Mouse (Mus musculus): Measurements from ENCODE around the gene Pnpla7. TPM values are rescaled to one million over a fixed set of nuclear protein-coding genes. Genes with fewer than 3 reads are reported as not detected.
A peak's percentile ranks its signal among the peaks of the same experiment; 100 is the strongest.
"Not testable (repeated sequence)": the region's sequence is repeated elsewhere in the genome, so short reads cannot be mapped to it uniquely, and the experiment has no call there.

The Pnpla7 gene
- 10 to 100 TPM; 23.8 to 24.7 TPM for total RNA-seq (2021)
- long read RNA-seq, experiment 1, full-length matches to known transcripts = 6 of 22 reads
- long read RNA-seq, experiment 1, partial matches to known transcripts = 3 of 22 reads
- long read RNA-seq, experiment 1, other reads (novel, unspliced or antisense) = 13 of 22 reads
- long read RNA-seq, experiment 2, full-length matches to known transcripts = 5 of 28 reads
- long read RNA-seq, experiment 2, partial matches to known transcripts = 4 of 28 reads
- long read RNA-seq, experiment 2, other reads (novel, unspliced or antisense) = 19 of 28 reads

GRCm38 (mm10) chr2:24975704-24976297 is at the start of gene Pnpla7:
TSS of gene Pnpla7 (plus strand) at chr2:24976033.
- peak; percentile 50 to 79 for DNase-seq (ENCODE audit: low spot score in 2 of 2)

DNA sequence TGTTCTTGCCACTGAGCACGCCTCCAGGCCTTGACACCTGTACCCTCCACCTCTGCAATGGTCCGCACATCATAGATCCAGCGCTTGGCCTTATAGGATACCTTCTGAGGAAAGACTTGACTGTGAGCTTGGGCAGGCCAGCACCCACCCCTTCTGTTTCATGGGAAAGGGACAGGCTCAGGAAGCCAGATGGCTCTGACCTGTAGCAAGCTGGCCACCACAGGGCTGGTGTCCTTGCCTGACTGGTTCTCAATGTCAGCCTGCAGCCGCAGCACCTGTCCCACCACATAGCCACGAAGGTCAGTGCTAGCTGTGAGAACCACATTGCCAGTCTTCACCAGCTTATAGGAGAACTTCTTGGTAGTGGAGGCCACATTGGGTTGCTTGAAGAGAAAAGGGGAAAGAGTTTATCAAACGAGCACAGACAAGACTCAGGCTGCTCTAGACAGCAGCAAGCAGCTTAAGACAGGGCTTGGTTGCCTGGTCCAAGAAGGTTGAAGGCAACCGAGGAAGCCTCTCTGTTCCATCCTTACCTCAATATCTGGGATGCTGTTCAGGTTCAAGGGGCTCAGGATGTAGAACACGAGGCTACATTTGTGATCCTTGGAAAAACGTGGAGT is 49.4 kb upstream of the Pnpla7 start:
- DNase-seq (ENCODE audit: low spot score in 2 of 2) = no peak

DNA sequence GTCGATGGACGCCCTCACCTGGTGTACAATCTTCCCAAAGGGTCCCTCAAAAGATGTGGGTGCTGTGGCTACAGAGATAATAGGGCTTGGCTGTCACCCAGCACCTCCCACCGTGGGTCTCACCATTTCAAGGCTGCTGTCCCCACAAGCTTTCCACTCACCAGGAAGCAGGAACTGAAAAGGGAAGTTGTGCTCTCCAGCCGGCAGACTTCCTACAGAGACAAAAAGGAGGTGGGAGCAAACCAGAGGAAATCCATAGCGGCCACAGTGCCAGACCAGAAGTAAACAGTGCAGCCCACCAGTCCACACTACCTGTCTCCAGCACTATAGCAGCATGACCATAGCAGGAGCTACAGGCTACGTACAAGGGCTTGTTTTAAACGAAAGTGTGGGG is 48.9 kb upstream of the Pnpla7 start:
- no peak for DNase-seq (ENCODE audit: low spot score in 2 of 2)

GRCm38 (mm10) chr2:24927810-24928479 is 47.9 kb upstream of the Pnpla7 start:
- no peak for DNase-seq (ENCODE audit: low spot score in 2 of 2)

GRCm38 (mm10) chr2:24929119-24929518 is 46.7 kb upstream of the Pnpla7 start:
- no peak for DNase-seq (ENCODE audit: low spot score in 2 of 2)

- no peak for DNase-seq (ENCODE audit: low spot score in 2 of 2)
Measured at GRCm38 (mm10) chr2:24929593-24929992, 46.2 kb upstream of the Pnpla7 start.

GRCm38 (mm10) chr2:24934441-24934963 is 41.3 kb upstream of the Pnpla7 start:
- peak in 1 of 2 experiments; percentile 8 for DNase-seq (ENCODE audit: low spot score in 2 of 2)

DNA sequence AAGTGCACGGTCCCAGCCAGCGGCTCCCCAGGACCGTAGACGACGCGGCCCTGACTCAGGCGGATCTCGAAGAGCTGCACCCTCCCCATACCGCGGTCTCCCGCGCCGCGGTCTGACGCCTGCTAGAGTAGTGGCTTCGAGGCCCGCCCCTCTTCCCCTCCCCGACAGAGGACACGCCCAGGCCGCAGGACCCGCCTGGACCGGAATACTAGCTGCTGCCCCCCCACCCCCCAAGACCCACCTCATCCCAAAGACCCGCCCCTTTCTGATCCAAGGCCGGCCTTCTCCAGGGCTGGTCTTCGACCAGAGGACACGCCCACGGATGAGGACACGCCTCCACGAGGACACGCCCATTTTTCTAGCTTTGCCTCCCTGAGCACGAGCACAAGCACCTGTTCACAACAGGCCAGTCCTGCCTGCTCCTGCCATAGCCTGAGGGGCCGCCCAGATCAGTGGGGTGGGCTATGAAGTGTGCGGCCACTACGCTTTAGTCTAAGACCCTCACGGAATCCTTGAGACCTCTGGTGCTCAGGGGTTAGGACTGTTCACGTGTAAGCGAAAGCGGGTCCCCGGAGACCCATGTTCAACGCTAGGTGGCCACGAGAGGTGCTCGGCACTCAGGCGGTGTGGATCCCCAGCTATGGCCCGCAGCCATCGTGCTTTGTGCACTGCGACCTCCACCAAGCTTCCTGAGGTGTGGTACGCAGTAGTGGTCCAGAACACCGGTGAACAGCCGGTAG is 40.6 kb upstream of the Pnpla7 start, which contains the start of gene Arrdc1:
TSS of gene Arrdc1 (minus strand) at position 196 of the 740 bp plus-strand sequence.
- peak; percentile 76 to 90 for DNase-seq (ENCODE audit: low spot score in 2 of 2)

DNA sequence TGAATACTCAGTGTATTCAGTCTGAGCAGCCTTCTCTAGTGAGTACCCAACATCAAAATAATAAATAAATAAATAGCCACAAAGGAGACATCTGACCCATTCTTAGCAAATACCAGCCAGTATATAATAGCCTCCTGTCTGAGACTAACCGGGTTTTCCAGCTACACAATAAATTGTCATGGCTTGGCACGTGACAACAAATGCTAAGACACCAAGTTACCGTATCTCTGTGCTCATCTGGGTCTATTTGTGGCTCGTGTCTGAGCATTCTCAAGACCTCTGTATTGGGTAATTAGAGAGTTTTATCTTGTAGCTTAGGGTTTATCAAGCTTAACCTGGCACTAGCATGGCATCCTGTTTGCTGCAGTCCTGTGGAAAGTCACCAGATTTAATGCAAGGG is 33.7 kb upstream of the Pnpla7 start:
- DNase-seq (ENCODE audit: low spot score in 2 of 2) = no peak

DNA sequence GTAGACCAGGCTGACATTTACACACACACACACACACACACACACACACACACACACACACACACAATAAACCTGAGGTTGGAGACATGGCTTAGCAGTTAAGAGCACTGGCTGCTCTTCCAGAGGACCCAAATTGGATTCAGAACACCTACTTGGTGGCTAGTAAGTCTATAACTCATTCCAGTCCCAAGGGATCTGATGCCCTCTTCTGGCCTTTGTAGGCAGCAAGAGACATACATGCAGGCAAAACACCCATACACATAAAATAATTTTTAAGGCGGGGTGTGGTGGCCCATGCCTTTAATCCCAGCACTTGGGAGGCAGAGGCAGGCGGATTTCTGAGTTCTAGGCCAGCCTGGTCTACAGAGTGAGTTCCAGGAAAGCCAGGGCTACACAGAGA is 31.5 kb upstream of the Pnpla7 start:
- DNase-seq (ENCODE audit: low spot score in 2 of 2) = not testable (repeated sequence)

DNA sequence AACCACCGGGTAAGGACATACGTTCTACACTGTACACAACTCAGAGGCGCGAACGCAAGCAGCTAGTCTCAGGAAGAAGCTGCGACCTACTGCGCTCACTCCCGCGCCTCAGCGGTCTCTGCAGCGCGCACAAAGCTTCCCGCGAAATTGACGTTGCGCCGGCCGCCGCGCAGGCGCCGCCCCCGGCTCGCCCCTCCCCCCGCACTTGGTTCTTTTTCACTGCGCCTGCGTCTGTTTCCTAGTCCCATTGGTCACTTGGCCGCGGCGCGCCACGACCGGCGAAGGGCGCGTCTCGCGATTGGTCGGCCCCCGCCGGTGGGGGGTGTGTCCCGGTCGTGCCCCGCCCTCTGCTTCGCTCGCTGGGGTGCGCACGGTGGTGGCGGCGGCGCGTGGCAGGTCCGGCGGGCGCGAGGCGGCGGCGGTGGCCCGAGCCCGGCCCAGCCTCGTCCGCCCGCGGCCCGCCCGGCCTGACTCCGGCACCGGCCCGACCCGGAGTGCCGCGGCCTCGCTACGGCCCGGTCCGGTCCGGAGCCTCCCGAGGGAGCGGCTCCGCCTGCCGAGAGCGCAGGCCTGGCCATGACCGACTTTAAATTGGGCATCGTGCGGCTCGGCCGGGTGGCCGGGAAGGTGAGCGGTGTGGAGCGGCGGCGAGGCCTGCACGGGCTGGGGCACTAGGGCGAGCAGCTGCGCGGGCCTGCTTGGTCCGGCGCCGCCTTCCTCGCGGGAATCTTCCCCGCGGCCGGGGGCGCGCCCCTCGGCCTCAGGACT is 26.2 kb upstream of the Pnpla7 start, which contains the start of gene Zmynd19:
TSS of gene Zmynd19 (plus strand) at position 372 of the 768 bp plus-strand sequence.
- DNase-seq (ENCODE audit: low spot score in 2 of 2) = peak; percentile 96 to 98

- no peak for DNase-seq (ENCODE audit: low spot score in 2 of 2)
Measured at GRCm38 (mm10) chr2:24950189-24950535, 25.7 kb upstream of the Pnpla7 start.

- no peak for DNase-seq (ENCODE audit: low spot score in 2 of 2)
Measured at GRCm38 (mm10) chr2:24952537-24953055, 23.2 kb upstream of the Pnpla7 start.

- no peak for DNase-seq (ENCODE audit: low spot score in 2 of 2)
Measured at GRCm38 (mm10) chr2:24960910-24961309, 14.9 kb upstream of the Pnpla7 start.

- peak; percentile 86 to 93 for DNase-seq (ENCODE audit: low spot score in 2 of 2)
Measured at GRCm38 (mm10) chr2:24962304-24963000, 13.4 kb upstream of the Pnpla7 start, which contains the start of gene Dph7. TSS of gene Dph7 (plus strand) at chr2:24962400.

DNA sequence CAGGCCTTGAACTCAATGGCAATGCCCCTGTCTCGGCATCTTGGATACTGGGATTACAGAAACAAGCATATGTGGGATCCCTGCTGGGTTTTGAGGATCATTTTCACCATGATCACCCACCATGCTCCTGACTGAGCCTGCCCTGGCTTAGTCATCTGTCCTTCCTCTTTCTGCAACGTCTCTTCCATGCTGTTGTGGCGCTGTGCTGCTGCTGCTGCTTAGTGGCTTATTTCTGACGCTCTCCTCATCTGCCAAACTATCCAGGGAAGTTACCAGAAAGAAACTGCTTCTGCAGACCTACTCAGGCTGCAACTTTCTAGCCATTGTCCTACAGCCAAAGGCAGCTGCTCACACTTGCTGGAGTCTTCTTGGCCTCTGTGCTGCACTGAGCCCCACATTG is 5.4 kb upstream of the Pnpla7 start:
- DNase-seq (ENCODE audit: low spot score in 2 of 2) = no peak

DNA sequence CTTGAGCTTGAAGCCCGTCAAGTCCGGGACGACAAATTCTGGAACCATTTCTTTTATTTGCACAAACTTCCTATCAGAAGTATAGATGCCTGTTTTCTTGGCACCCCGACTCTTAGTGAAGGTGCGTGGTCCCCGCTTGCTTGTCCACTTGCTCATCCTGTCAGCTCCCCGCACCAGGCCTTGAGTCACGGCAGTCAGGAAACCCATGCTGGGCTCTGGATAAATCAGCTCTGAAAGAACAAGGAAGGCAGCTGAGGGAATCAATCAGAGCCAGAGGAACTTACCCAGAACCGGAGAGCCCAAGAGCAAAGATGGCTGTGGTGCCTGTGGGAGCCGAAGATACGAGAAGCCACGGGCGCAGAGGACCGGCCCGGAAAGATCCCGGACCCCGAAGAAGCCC is 1.4 kb upstream of the Pnpla7 start:
- DNase-seq (ENCODE audit: low spot score in 2 of 2) = not testable (repeated sequence)

DNA sequence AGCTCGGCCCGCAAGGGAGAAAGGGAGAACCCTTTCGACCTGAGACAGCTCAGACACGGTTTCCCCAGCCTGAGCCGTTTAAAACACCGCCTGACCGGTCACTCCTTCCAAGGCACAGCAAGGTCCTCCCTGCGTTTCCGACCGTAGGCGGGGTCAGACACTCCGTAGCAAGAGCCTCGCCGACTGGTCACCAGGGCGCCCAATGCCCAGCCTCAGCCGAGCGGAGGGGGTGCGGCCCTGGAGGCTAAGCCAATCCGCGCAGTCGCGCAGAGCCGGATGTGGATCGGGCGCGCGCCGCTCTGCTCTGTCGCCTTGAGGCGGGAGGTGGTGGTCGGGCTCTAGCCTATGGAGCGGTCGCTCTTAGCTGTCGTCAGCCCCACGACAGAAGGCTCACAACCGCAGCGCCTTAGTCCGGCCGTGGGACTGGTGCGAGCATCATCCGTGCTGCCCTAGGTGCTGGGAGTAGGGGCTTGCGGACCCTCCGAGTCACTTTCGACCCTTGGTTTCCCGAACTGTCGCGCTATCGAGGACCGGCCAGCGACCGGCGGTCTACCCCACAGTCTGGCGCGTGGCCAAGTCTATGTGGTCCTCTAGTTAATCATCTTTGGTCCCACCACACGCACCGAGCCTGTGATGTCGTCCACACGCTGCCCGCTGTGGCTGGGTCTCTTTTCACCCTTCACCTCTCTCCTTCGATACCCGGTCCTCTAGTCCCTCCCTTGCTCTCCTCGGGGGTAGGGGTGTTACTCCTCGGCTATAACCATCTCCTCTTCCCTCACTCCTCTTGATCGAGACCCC is 728 bp upstream of the Pnpla7 start, which contains the start of gene Mrpl41:
TSS of gene Mrpl41 (minus strand) at position 193 of the 798 bp plus-strand sequence.
- peak; percentile 93 to 98 for DNase-seq (ENCODE audit: low spot score in 2 of 2)
